Mouse (Mus musculus) forebrain, embryonic 11.5 days (tissue): ENCODE results near the gene Actb. TPM values are rescaled to one million over a fixed set of nuclear protein-coding genes. Genes with fewer than 3 reads are reported as not detected.

ENCODE experiments used
- ATAC-seq: fragments of 200-750 bp; cut with Nextera tagmentation; replicated peaks from 2 replicates; pipeline ENCODE4 v1.8.0; 2017; ENCODE audit warnings: moderate TSS enrichment; ENCODE audit not compliant: low FRiP score
- DNase-seq: peaks from one replicate; pipeline ENCODE4 v3.0.0-alpha.2; 2017; ENCODE audit warnings: low spot score
- H3K27ac ChIP-seq: fragments of 300-500 bp; sonication (generic); 2 replicates; pipeline ENCODE4 v1.5.1; 2014; ENCODE audit warnings: low read depth, low read length
- H3K27me3 ChIP-seq: fragments of 300-500 bp; sonication (generic); 2 replicates; pipeline ENCODE4 v1.6.1; 2014; ENCODE audit warnings: mild to moderate bottlenecking, low read length, mixed read lengths; ENCODE audit not compliant: control insufficient read depth, insufficient read depth
- H3K36me3 ChIP-seq: fragments of 300-500 bp; sonication (generic); 2 replicates; pipeline ENCODE4 v1.6.1; 2014; ENCODE audit warnings: mild to moderate bottlenecking, low read length, moderate library complexity, mixed read lengths; ENCODE audit not compliant: control insufficient read depth, insufficient read depth
- H3K4me1 ChIP-seq: fragments of 300-500 bp; sonication (generic); replicated peaks from 2 replicates; pipeline ENCODE4 v1.6.1; 2014; ENCODE audit warnings: low read length, mixed read lengths; ENCODE audit not compliant: control insufficient read depth, insufficient read depth
- H3K4me2 ChIP-seq: fragments of 300-500 bp; sonication (generic); 2 replicates; pipeline ENCODE4 v1.6.1; 2014; ENCODE audit warnings: low read depth, mild to moderate bottlenecking, low read length, moderate library complexity, mixed read lengths; ENCODE audit not compliant: severe bottlenecking
- H3K4me3 ChIP-seq: fragments of 300-500 bp; sonication (generic); 2 replicates; pipeline ENCODE4 v1.5.1; 2014; ENCODE audit warnings: low read depth, low read length
- H3K9ac ChIP-seq: fragments of 300-500 bp; sonication (generic); 2 replicates; pipeline ENCODE4 v1.6.1; 2014; ENCODE audit warnings: low read length
- H3K9me3 ChIP-seq: fragments of 300-500 bp; sonication (generic); 2 replicates; pipeline ENCODE4 v1.6.1; 2016; ENCODE audit warnings: low read length, mixed read lengths; ENCODE audit not compliant: control insufficient read depth
- WGBS: fragments of 180-500 bp; shearing (Covaris S2); extraction: QIAGEN DNeasy Blood & Tissue Kit; methylation state at CpG from one replicate; pipeline ENCODE4 v1.1.7; 2014; 5-methylcytosine and 5-hydroxymethylcytosine counted together
- polyA plus RNA-seq: library from polyadenylated mRNA; unstranded; fragments of >200 nt; fragmentation: Nextera tagmentation; extraction: Ambion mirVana; gene quantifications from 2 replicates; pipeline ENCODE4 v1.2.1, GENCODE M21; 2014

The Actb gene
- polyA plus RNA-seq, 1 experiment from 2014 or later = 13,526 TPM

DNA sequence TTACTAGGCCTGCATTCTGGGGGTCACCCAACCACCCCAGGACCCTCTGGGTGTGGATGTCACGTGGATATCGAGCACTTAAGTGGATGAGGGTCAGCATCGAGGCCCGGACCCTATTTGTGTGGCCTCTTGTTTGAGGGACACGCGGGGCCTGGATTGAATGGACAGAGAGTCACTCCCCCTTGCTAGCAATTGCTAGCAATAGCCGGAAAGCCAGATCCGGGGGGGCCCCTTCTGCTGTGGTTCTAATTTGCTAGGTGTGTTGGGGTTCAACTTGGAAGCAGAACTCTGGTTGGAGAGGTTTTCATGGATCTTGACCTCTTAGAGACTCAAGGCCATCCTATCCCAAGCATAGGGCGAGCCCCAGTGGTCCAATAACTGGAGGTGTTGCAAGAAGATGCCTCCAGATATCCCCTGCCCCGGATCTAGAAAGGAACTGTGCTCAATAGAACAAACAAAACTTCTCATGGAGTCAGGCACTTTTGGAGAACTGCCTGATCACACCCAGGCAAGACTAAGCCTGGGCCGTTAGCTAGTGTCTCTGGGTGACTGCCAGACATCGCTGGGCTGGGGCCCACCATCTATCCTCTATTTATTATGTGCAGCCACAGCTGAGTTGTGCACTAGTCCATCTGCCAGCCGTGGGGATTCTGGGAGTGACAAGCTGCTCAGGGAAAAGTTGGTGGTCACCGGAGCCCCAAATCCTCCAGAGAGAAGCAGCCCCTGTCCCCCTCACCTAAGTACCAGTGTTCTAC lies 671 bp upstream of the Actb start:
- H3K36me3 ChIP-seq = peaks cover 28% of the 10 kb centered on the region
- H3K27ac ChIP-seq = peak overlapping the region; percentile 100
- H3K4me2 ChIP-seq = peak overlapping the region; percentile 69
- peak overlapping the region; percentile 100 for H3K4me3 ChIP-seq
- no peaks in the 10 kb centered on the region for H3K9me3 ChIP-seq
- H3K27me3 ChIP-seq = no peaks in the 10 kb centered on the region
- H3K9ac ChIP-seq = peak overlapping the region; percentile 100
- peak; percentile 20; the same call in 1 of the 2 replicates for ATAC-seq
- DNase-seq = peak; percentile 73
- 43% methylated on average over 14 of the region's 14 CpGs for WGBS
- peaks cover 25% of the 10 kb centered on the region; the same call in 1 of the 2 replicates for H3K4me1 ChIP-seq

DNA sequence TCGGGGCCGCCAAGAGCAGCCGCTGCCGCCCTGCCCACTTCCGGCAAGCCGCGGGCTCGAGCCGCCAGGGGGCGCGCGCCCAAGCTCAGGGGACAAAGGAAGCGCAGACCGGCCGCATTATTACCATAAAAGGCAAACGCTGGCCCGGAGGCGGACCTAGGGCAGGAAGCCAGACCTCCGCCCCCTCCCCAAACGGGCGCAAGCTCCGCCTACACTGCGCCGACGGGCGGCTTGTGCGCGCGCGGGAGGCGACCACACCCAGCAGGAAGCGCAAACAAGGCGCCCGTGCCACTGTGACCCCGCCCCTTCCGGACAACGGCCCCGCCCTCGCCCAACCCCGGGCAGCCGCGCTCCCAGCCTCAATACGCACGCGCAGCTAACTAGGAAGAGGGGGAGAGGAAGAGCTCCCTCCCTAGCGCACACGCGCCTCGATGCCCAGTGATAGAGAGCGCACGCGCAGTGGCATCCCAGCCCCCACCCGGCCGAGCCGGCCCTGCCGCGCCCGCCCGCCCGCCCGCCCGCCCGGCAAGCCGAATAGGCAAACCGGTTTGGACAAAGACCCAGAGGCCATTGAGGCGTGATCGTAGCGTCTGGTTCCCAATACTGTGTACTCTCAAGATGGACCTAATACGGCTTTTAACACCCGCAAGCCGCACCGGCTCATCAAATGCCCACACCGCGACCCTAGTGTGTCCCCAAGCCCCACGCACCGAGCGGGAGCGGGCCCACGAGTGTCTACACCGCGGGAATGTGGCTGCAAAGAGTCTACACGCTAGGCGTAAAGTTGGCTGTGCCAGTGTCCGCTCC lies 626 bp downstream of the Actb start:
- Histone ChIP-seq H3K36me3 (peaks cover 29% of the 10 kb centered on the region), H3K27ac (peak overlapping the region; percentile 100), H3K27me3 (no peaks in the 10 kb centered on the region), H3K4me3 (peak overlapping the region; percentile 100), H3K4me2 (peak overlapping the region; percentile 74), H3K4me1 (peaks cover 25% of the 10 kb centered on the region; the same call in 1 of the 2 replicates), H3K9me3 (no peaks in the 10 kb centered on the region), H3K9ac (peak overlapping the region; percentile 100)
- under 1% methylated on average over 84 of the region's 84 CpGs for WGBS
- DNase-seq (peak; percentile 100), ATAC-seq (peak; percentile 88)

DNA sequence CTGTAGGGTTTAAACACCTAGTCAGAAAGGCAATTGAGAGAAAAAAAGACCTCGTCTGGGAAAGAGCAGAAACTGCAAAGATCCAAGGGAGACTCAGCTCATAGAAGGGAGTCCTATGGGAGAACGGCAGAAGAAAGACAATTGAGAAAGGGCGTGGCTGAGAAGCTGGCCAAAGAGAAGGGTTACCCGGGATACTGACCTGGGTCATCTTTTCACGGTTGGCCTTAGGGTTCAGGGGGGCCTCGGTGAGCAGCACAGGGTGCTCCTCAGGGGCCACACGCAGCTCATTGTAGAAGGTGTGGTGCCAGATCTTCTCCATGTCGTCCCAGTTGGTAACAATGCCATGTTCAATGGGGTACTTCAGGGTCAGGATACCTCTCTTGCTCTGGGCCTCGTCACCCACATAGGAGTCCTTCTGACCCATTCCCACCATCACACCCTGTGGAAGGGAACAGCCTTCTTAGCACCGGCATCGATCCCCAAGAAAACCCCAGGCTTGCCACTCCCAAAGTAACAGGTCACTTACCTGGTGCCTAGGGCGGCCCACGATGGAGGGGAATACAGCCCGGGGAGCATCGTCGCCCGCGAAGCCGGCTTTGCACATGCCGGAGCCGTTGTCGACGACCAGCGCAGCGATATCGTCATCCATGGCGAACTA lies 1.4 kb downstream of the Actb start:
- peak overlapping the region; percentile 100 for H3K27ac ChIP-seq
- peaks cover 33% of the 10 kb centered on the region for H3K36me3 ChIP-seq
- H3K4me2 ChIP-seq = peak overlapping the region; percentile 74
- H3K4me3 ChIP-seq = peak overlapping the region; percentile 100
- no peaks in the 10 kb centered on the region for H3K27me3 ChIP-seq
- H3K4me1 ChIP-seq = peaks cover 25% of the 10 kb centered on the region; the same call in 1 of the 2 replicates
- ATAC-seq (no peak; the same call in 1 of the 2 replicates), DNase-seq (no peak)
- 8% methylated on average over 27 of the region's 27 CpGs for WGBS
- H3K9ac ChIP-seq = peak overlapping the region; percentile 100
- H3K9me3 ChIP-seq = no peaks in the 10 kb centered on the region

DNA sequence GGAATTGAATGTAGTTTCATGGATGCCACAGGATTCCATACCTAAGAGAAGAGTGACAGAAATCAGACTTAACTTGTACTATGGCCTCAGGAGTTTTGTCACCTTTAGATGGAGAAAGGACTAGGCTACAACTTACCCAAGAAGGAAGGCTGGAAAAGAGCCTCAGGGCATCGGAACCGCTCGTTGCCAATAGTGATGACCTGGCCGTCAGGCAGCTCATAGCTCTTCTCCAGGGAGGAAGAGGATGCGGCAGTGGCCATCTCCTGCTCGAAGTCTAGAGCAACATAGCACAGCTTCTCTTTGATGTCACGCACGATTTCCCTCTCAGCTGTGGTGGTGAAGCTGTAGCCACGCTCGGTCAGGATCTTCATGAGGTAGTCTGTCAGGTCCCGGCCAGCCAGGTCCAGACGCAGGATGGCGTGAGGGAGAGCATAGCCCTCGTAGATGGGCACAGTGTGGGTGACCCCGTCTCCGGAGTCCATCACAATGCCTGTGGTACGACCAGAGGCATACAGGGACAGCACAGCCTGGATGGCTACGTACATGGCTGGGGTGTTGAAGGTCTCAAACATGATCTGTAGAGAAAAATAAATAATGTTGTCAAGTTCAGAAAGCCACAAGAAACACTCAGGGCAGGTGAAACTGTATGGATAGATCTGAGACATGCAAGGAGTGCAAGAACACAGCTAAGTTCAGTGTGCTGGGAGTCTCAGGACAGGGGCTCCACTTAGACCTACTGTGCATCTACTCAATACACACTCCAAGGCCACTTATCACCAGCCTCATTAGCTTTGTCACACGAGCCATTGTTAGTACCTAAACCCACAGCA lies 2.1 kb downstream of the Actb start:
- H3K4me1 ChIP-seq = peaks cover 25% of the 10 kb centered on the region; the same call in 1 of the 2 replicates
- peak overlapping the region; percentile 74 for H3K4me2 ChIP-seq
- peak overlapping the region; percentile 100 for H3K4me3 ChIP-seq
- peaks cover 33% of the 10 kb centered on the region for H3K36me3 ChIP-seq
- ATAC-seq = no peak
- H3K27me3 ChIP-seq = no peaks in the 10 kb centered on the region
- peak overlapping the region; percentile 100; the same call in 1 of the 2 replicates for H3K27ac ChIP-seq
- peak overlapping the region; percentile 100 for H3K9ac ChIP-seq
- no peak for DNase-seq
- WGBS = 87% methylated on average over 19 of the region's 19 CpGs
- no peaks in the 10 kb centered on the region for H3K9me3 ChIP-seq

DNA sequence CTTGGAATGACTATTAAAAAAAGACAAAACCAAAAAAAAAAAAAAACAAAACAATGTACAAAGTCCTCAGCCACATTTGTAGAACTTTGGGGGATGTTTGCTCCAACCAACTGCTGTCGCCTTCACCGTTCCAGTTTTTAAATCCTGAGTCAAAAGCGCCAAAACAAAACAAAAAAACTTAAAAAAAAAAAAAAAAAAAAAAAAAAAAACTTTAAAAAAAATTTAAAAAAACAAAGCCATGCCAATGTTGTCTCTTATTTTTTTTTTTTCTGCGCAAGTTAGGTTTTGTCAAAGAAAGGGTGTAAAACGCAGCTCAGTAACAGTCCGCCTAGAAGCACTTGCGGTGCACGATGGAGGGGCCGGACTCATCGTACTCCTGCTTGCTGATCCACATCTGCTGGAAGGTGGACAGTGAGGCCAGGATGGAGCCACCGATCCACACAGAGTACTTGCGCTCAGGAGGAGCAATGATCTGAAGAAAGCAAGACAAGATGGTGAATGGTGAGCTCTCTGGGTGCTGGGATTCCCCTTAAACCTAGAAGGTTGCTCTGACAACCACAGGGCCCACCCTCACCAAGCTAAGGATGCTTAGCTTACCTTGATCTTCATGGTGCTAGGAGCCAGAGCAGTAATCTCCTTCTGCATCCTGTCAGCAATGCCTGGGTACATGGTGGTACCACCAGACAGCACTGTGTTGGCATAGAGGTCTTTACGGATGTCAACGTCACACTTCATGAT lies 2.9 kb downstream of the Actb start:
- Histone ChIP-seq H3K4me2 (peak overlapping the region; percentile 8; the same call in 1 of the 2 replicates), H3K9ac (no peak overlapping the region; the same call in 1 of the 2 replicates), H3K9me3 (no peaks in the 10 kb centered on the region), H3K4me3 (peak overlapping the region; percentile 100; the same call in 1 of the 2 replicates), H3K27me3 (no peaks in the 10 kb centered on the region), H3K4me1 (peaks cover 22% of the 10 kb centered on the region; the same call in 1 of the 2 replicates), H3K27ac (no peak overlapping the region), H3K36me3 (peaks cover 33% of the 10 kb centered on the region)
- DNase-seq = no peak
- no peak for ATAC-seq
- WGBS = 92% methylated on average over 14 of the region's 14 CpGs

- ATAC-seq (no peak), DNase-seq (no peak)
- H3K9me3 ChIP-seq = no peaks in the 10 kb centered on the region
- H3K27me3 ChIP-seq = no peaks in the 10 kb centered on the region
- H3K9ac ChIP-seq = no peak overlapping the region
- H3K4me2 ChIP-seq = no peak overlapping the region
- H3K4me3 ChIP-seq = no peak overlapping the region
- peaks cover 33% of the 10 kb centered on the region for H3K36me3 ChIP-seq
- 64% methylated on average over 5 of the region's 5 CpGs for WGBS
- peaks cover 20% of the 10 kb centered on the region; the same call in 1 of the 2 replicates for H3K4me1 ChIP-seq
- H3K27ac ChIP-seq = 0 out of 2 replicates have a peak overlapping the region, but pooled peaks have one; percentile 3
Measured at GRCm38 (mm10) chr5:142902506-142903314, 3.8 kb downstream of the Actb start.
